8 mouse cellular contexts compared by ENCODE assay signal in genomic region chr7:25219756-25220456, GRCm38 (mm10). TPM values are rescaled to one million over a fixed set of nuclear protein-coding genes. Genes with fewer than 3 reads are reported as not detected.
DNase-seq lines count a peak whose midpoint lies in the region; ATAC-seq lines count a peak whose summit lies in the region.

No protein-coding gene starts in this region.

- peak; percentile 63 for ATAC-seq in intestine, embryonic 14.5 days (replicated peaks; ENCODE audit: low FRiP score, low TSS enrichment, low read depth)

- H3K4me2 ChIP-seq in intestine, embryonic 14.5 days (ENCODE audit: low read length): peak overlapping the region; percentile 83

- DNase-seq in adrenal gland, adult (ENCODE audit: inconsistent age in 2 of 2, low spot score in 1 of 2): peak; percentile 98 to 99
- peak; percentile 98 for DNase-seq in embryo, embryonic 10.5 days (ENCODE audit: low spot score)
- DNase-seq in gastrocnemius, postnatal 14 days: peak; percentile 93
- DNase-seq in intestine, embryonic 14.5 days (ENCODE audit: low spot score): peak; percentile 93
- DNase-seq in left cerebral cortex, postnatal 14 days (ENCODE audit: low spot score in 2 of 2): peak; percentile 94 to 95
- DNase-seq in mesoderm, embryonic 11.5 days (ENCODE audit: low read depth, low spot score): peak; percentile 97
- DNase-seq in right cerebral cortex, postnatal 36 days (ENCODE audit: low spot score in 2 of 2): peak; percentile 92 to 95
- DNase-seq in yolk sac, embryonic 10.5 days (ENCODE audit: low spot score): peak; percentile 96

- 4% methylated on average over 31 of the region's 31 CpGs for WGBS in intestine, embryonic 14.5 days

- H3K27ac ChIP-seq in intestine, embryonic 14.5 days (ENCODE audit: low read depth): peak overlapping the region; percentile 80; the same call in 1 of the 2 replicates

- H3K9ac ChIP-seq in intestine, embryonic 14.5 days (ENCODE audit: low read length): peak overlapping the region; percentile 63

- intact Hi-C loops in gastrocnemius, postnatal 14 days (cut with DNase I; ENCODE audit: low total_unique reads): no loop called here
- intact Hi-C loops in left cerebral cortex, postnatal 14 days (cut with DNase I): no loop called here

- H3K36me3 ChIP-seq in intestine, embryonic 14.5 days (ENCODE audit: control insufficient read depth, insufficient read depth, low read length): peaks cover 23% of the 10 kb centered on the region

- H3K9me3 ChIP-seq in intestine, embryonic 14.5 days (ENCODE audit: control insufficient read depth, low read length): no peaks in the 10 kb centered on the region

- H3K4me3 ChIP-seq in intestine, embryonic 14.5 days (ENCODE audit: low read depth, low read length): peak overlapping the region; percentile 72

- H3K27me3 ChIP-seq in intestine, embryonic 14.5 days (replicated peaks; ENCODE audit: control insufficient read depth, insufficient read depth, low read length): no peaks in the 10 kb centered on the region

- peaks cover 29% of the 10 kb centered on the region for H3K4me1 ChIP-seq in intestine, embryonic 14.5 days (replicated peaks; ENCODE audit: control insufficient read depth, insufficient read depth, low read length)

RNA-seq across cellular contexts. Expression of gene Dedd2, which starts 0.5 kb away (rescaled TPM):
- 1 to 10 TPM; 5.7 to 8.7 TPM for total RNA-seq in gastrocnemius, postnatal 14 days (2021)
- 8.0 and 9.0 TPM in 2 replicates for polyA plus RNA-seq in intestine, embryonic 14.5 days (2014; fragmentation: Nextera tagmentation; extraction: Ambion mirVana)
- total RNA-seq in left cerebral cortex, postnatal 14 days (2021): 10 to 100 TPM; 25.0 to 26.0 TPM

RNA-seq across cellular contexts. Expression of gene Zfp526, which starts 1.3 kb away (rescaled TPM):
- total RNA-seq in gastrocnemius, postnatal 14 days (2021): 1 to 10 TPM; 5.4 to 5.9 TPM
- polyA plus RNA-seq in intestine, embryonic 14.5 days (2014; fragmentation: Nextera tagmentation; extraction: Ambion mirVana): 3.9 and 4.2 TPM in 2 replicates
- total RNA-seq in left cerebral cortex, postnatal 14 days (2021): 10 to 100 TPM in 1 of 2 experiments, 1 to 10 TPM in 1; 9.2 to 10.3 TPM

RNA-seq across cellular contexts. Expression of gene Gsk3a, which starts 17.7 kb away (rescaled TPM):
- 10 to 100 TPM; 46.5 to 51.4 TPM for total RNA-seq in gastrocnemius, postnatal 14 days (2021)
- 13.2 and 13.6 TPM in 2 replicates for polyA plus RNA-seq in intestine, embryonic 14.5 days (2014; fragmentation: Nextera tagmentation; extraction: Ambion mirVana)
- total RNA-seq in left cerebral cortex, postnatal 14 days (2021): 100 to 1,000 TPM; 201 to 203 TPM

RNA-seq across cellular contexts. Expression of gene Erf, which starts 30.7 kb away (rescaled TPM):
- 10 to 100 TPM in 1 of 2 experiments, 1 to 10 TPM in 1; 9.8 to 11.8 TPM for total RNA-seq in gastrocnemius, postnatal 14 days (2021)
- polyA plus RNA-seq in intestine, embryonic 14.5 days (2014; fragmentation: Nextera tagmentation; extraction: Ambion mirVana): 19.9 and 22.0 TPM in 2 replicates
- 10 to 100 TPM; 68.6 to 70.7 TPM for total RNA-seq in left cerebral cortex, postnatal 14 days (2021)

RNA-seq across cellular contexts. Expression of gene Pou2f2, which starts 40.4 kb away (rescaled TPM):
- total RNA-seq in gastrocnemius, postnatal 14 days (2021): under 1 TPM; 0.13 to 0.35 TPM
- 2.1 and 2.2 TPM in 2 replicates for polyA plus RNA-seq in intestine, embryonic 14.5 days (2014; fragmentation: Nextera tagmentation; extraction: Ambion mirVana)
- 10 to 100 TPM; 11.5 to 13.0 TPM for total RNA-seq in left cerebral cortex, postnatal 14 days (2021)

Comparison
In these comparisons a context has a peak if more than half of its experiments do, and no peak if none do; other contexts are left out.
1. Peak in every context shown above with its lines: DNase-seq, ATAC-seq, H3K4me3 ChIP-seq and H3K27ac ChIP-seq.